Mouse (Mus musculus): ENCODE results near the gene Bri3.

Gene Bri3

GRCm38 (mm10) chr5:144261829-144262228 is 17.6 kb downstream of the Bri3 start:
- 60% methylated on average over 5 of the region's 5 CpGs for WGBS

- 53% methylated on average over 9 of the region's 9 CpGs for WGBS
Measured at GRCm38 (mm10) chr5:144263082-144263481, 18.8 kb downstream of the Bri3 start.

GRCm38 (mm10) chr5:144263496-144263895 is 19.3 kb downstream of the Bri3 start:
- 83% methylated on average over 13 of the region's 13 CpGs for WGBS

GRCm38 (mm10) chr5:144267535-144268241 is 23.5 kb downstream of the Bri3 start:
- 65% methylated on average over 8 of the region's 8 CpGs for WGBS

GRCm38 (mm10) chr5:144269926-144270325 is 25.7 kb downstream of the Bri3 start:
- WGBS, result 91% methylated on average over 7 of the region's 7 CpGs

GRCm38 (mm10) chr5:144270420-144270819 is 26.2 kb downstream of the Bri3 start:
- WGBS, result 94% methylated on average over 8 of the region's 8 CpGs

- 76% methylated on average over 3 of the region's 3 CpGs for WGBS
Measured at GRCm38 (mm10) chr5:144271118-144271517, 26.9 kb downstream of the Bri3 start.

- 77% methylated on average over 5 of the region's 5 CpGs for WGBS
Measured at GRCm38 (mm10) chr5:144271772-144272171, 27.5 kb downstream of the Bri3 start.

- 70% methylated on average over 6 of the region's 6 CpGs for WGBS
Measured at GRCm38 (mm10) chr5:144274904-144275303, 30.7 kb downstream of the Bri3 start.

GRCm38 (mm10) chr5:144276898-144277630 is 32.8 kb downstream of the Bri3 start:
- 86% methylated on average over 17 of the region's 17 CpGs for WGBS

GRCm38 (mm10) chr5:144278374-144278960 is 34.2 kb downstream of the Bri3 start:
- WGBS, result 85% methylated on average over 12 of the region's 13 CpGs

- 85% methylated on average over 9 of the region's 9 CpGs for WGBS
Measured at GRCm38 (mm10) chr5:144279081-144279541, 34.9 kb downstream of the Bri3 start.

GRCm38 (mm10) chr5:144279926-144280325 is 35.7 kb downstream of the Bri3 start:
- 97% methylated on average over 13 of the region's 13 CpGs for WGBS

- WGBS, result 50% methylated on average over 11 of the region's 11 CpGs
Measured at GRCm38 (mm10) chr5:144282470-144283260, 38.4 kb downstream of the Bri3 start.

- WGBS, result 43% methylated on average over 8 of the region's 8 CpGs
Measured at GRCm38 (mm10) chr5:144283551-144284031, 39.4 kb downstream of the Bri3 start.

- 89% methylated on average over 5 of the region's 5 CpGs for WGBS
Measured at GRCm38 (mm10) chr5:144284599-144284998, 40.4 kb downstream of the Bri3 start.

- WGBS, result 75% methylated on average over 9 of the region's 9 CpGs
Measured at GRCm38 (mm10) chr5:144286591-144287266, 42.5 kb downstream of the Bri3 start.

- 73% methylated on average over 3 of the region's 3 CpGs for WGBS
Measured at GRCm38 (mm10) chr5:144287267-144287820, 43.1 kb downstream of the Bri3 start.

GRCm38 (mm10) chr5:144288391-144288790 is 44.2 kb downstream of the Bri3 start:
- WGBS, result 78% methylated on average over 9 of the region's 9 CpGs

GRCm38 (mm10) chr5:144289769-144290440 is 45.7 kb downstream of the Bri3 start:
- 59% methylated on average over 4 of the region's 4 CpGs for WGBS
